Mouse (Mus musculus) hindbrain, embryonic 16.5 days (tissue): ENCODE measurements around the gene Brd9. TPM values are rescaled to one million over a fixed set of nuclear protein-coding genes. Genes with fewer than 3 reads are reported as not detected.

Experiments
- ATAC-seq: fragments of 200-750 bp; cut with Nextera tagmentation; 2 replicates; pipeline ENCODE4 v1.8.0; 2017; ENCODE audit warnings: moderate TSS enrichment, moderate library complexity
- H3K27ac ChIP-seq: fragments of 300-500 bp; sonication (generic); 2 replicates; pipeline ENCODE4 v1.5.1; 2014; ENCODE audit warnings: low read depth, mild to moderate bottlenecking, control low read depth, low read length, moderate library complexity
- H3K27me3 ChIP-seq: fragments of 300-500 bp; sonication (generic); replicated peaks from 2 replicates; pipeline ENCODE4 v1.6.1; 2014; ENCODE audit warnings: low read length; ENCODE audit not compliant: control insufficient read depth, insufficient read depth
- H3K36me3 ChIP-seq: fragments of 300-500 bp; sonication (generic); 2 replicates; pipeline ENCODE4 v1.6.1; 2014; ENCODE audit warnings: mild to moderate bottlenecking, low read length, moderate library complexity, mixed read lengths; ENCODE audit not compliant: control insufficient read depth, insufficient read depth
- H3K4me1 ChIP-seq: fragments of 300-500 bp; sonication (generic); 2 replicates; pipeline ENCODE4 v1.6.1; 2014; ENCODE audit warnings: low read depth, low read length; ENCODE audit not compliant: control insufficient read depth, insufficient read depth
- H3K4me2 ChIP-seq: fragments of 300-500 bp; sonication (generic); 2 replicates; pipeline ENCODE4 v1.6.1; 2014; ENCODE audit warnings: mild to moderate bottlenecking, low read length, control low read depth, moderate library complexity
- H3K4me3 ChIP-seq: fragments of 300-500 bp; sonication (generic); 2 replicates; pipeline ENCODE4 v1.5.1; 2014; ENCODE audit warnings: mild to moderate bottlenecking, low read length, control low read depth, moderate library complexity
- H3K9ac ChIP-seq: fragments of 300-500 bp; sonication (generic); 2 replicates; pipeline ENCODE4 v1.6.1; 2014; ENCODE audit warnings: low read depth, mild to moderate bottlenecking, control low read depth, low read length, moderate library complexity
- H3K9me3 ChIP-seq: fragments of 300-500 bp; sonication (generic); 2 replicates; pipeline ENCODE4 v1.6.1; 2014; ENCODE audit warnings: mild to moderate bottlenecking, low read length, moderate library complexity; ENCODE audit not compliant: control insufficient read depth
- WGBS: fragments of 180-500 bp; shearing (Covaris S2); extraction: QIAGEN DNeasy Blood & Tissue Kit; methylation state at CpG from one replicate; pipeline ENCODE4 v1.1.7; 2014; 5-methylcytosine and 5-hydroxymethylcytosine counted together
- polyA plus RNA-seq: library from polyadenylated mRNA; unstranded; fragments of >200 nt; fragmentation: Nextera tagmentation; extraction: Ambion mirVana; gene quantifications from 2 replicates; pipeline ENCODE4 v1.2.1, GENCODE M21; 2015

Brd9 gene
- polyA plus RNA-seq, 1 experiment from 2014 or later = 78.4 TPM

- ATAC-seq = peak; percentile 35
These were observed 558 bp downstream of the Brd9 start for GRCm38 (mm10) chr13:73938177-73938560.

GRCm38 (mm10) chr13:73939101-73939500 lies 1.5 kb downstream of the Brd9 start:
- peaks cover 30% of the 10 kb centered on the region for H3K36me3 ChIP-seq
- no peaks in the 10 kb centered on the region for H3K9me3 ChIP-seq
- no peaks in the 10 kb centered on the region for H3K27me3 ChIP-seq
- H3K4me3 ChIP-seq = no peak overlapping the region
- no peak overlapping the region for H3K4me2 ChIP-seq
- no peak overlapping the region for H3K27ac ChIP-seq
- peaks cover 11% of the 10 kb centered on the region for H3K4me1 ChIP-seq
- H3K9ac ChIP-seq = no peak overlapping the region
- 97% methylated on average over 5 of the region's 5 CpGs for whole genome bisulfite sequencing
- no peak for ATAC-seq

More at GRCm38 (mm10) chr13:73938177-73938560, 558 bp downstream of the Brd9 start:
- H3K4me3 ChIP-seq = peak overlapping the region; percentile 88
- no peaks in the 10 kb centered on the region for H3K27me3 ChIP-seq
- peak overlapping the region; percentile 79 for H3K4me2 ChIP-seq
- peaks cover 11% of the 10 kb centered on the region for H3K4me1 ChIP-seq
- H3K27ac ChIP-seq = peak overlapping the region; percentile 87
- H3K36me3 ChIP-seq = peaks cover 21% of the 10 kb centered on the region
- no peaks in the 10 kb centered on the region for H3K9me3 ChIP-seq
- 43% methylated on average over 13 of the region's 13 CpGs for WGBS
- peak overlapping the region; percentile 85 for H3K9ac ChIP-seq

- H3K9ac ChIP-seq = no peak overlapping the region
- WGBS = 97% methylated on average over 9 of the region's 9 CpGs
- no peak overlapping the region for H3K4me2 ChIP-seq
- no peaks in the 10 kb centered on the region for H3K4me1 ChIP-seq
- H3K36me3 ChIP-seq = peaks cover 70% of the 10 kb centered on the region
- H3K4me3 ChIP-seq = no peak overlapping the region
- no peaks in the 10 kb centered on the region for H3K27me3 ChIP-seq
- ATAC-seq = no peak
- H3K9me3 ChIP-seq = no peaks in the 10 kb centered on the region
- no peak overlapping the region for H3K27ac ChIP-seq
These were observed 7.0 kb downstream of the Brd9 start for GRCm38 (mm10) chr13:73944606-73945005.

- WGBS = 100% methylated on average over 1 of the region's 1 CpGs
- H3K9ac ChIP-seq = no peak overlapping the region
These were observed 16.0 kb downstream of the Brd9 start for GRCm38 (mm10) chr13:73953551-73954130.

GRCm38 (mm10) chr13:73954666-73955065 lies 17.1 kb downstream of the Brd9 start:
- WGBS = 84% methylated on average over 6 of the region's 6 CpGs
- Histone ChIP-seq H3K27me3 (no peaks in the 10 kb centered on the region), H3K27ac (no peak overlapping the region), H3K9ac (no peak overlapping the region), H3K4me3 (no peak overlapping the region), H3K4me2 (no peak overlapping the region), H3K36me3 (peaks cover 64% of the 10 kb centered on the region), H3K9me3 (no peaks in the 10 kb centered on the region), H3K4me1 (no peaks in the 10 kb centered on the region)
- ATAC-seq = no peak

More at GRCm38 (mm10) chr13:73953551-73954130, 16.0 kb downstream of the Brd9 start:
- Histone ChIP-seq H3K27ac (no peak overlapping the region), H3K27me3 (no peaks in the 10 kb centered on the region), H3K4me2 (no peak overlapping the region), H3K36me3 (peaks cover 60% of the 10 kb centered on the region), H3K9me3 (no peaks in the 10 kb centered on the region), H3K4me1 (no peaks in the 10 kb centered on the region), H3K4me3 (no peak overlapping the region)
- no peak for ATAC-seq

GRCm38 (mm10) chr13:73955531-73955930 lies 17.9 kb downstream of the Brd9 start:
- Histone ChIP-seq H3K4me1 (no peaks in the 10 kb centered on the region), H3K4me3 (no peak overlapping the region), H3K9ac (no peak overlapping the region), H3K4me2 (no peak overlapping the region), H3K27me3 (no peaks in the 10 kb centered on the region), H3K9me3 (no peaks in the 10 kb centered on the region), H3K27ac (no peak overlapping the region), H3K36me3 (peaks cover 63% of the 10 kb centered on the region)
- no peak for ATAC-seq
- 89% methylated on average over 5 of the region's 5 CpGs for WGBS

GRCm38 (mm10) chr13:73960117-73960652 lies 22.6 kb downstream of the Brd9 start:
- WGBS = 95% methylated on average over 10 of the region's 10 CpGs
- no peaks in the 10 kb centered on the region for H3K4me1 ChIP-seq

GRCm38 (mm10) chr13:73961177-73961576 lies 23.6 kb downstream of the Brd9 start:
- Histone ChIP-seq H3K9me3 (no peaks in the 10 kb centered on the region), H3K4me3 (no peak overlapping the region), H3K4me2 (no peak overlapping the region), H3K27me3 (no peaks in the 10 kb centered on the region), H3K9ac (no peak overlapping the region), H3K36me3 (peaks cover 43% of the 10 kb centered on the region), H3K4me1 (no peaks in the 10 kb centered on the region), H3K27ac (no peak overlapping the region)
- 80% methylated on average over 4 of the region's 4 CpGs for WGBS
- ATAC-seq = peak; percentile 50

More at GRCm38 (mm10) chr13:73960117-73960652, 22.6 kb downstream of the Brd9 start:
- no peaks in the 10 kb centered on the region for H3K9me3 ChIP-seq
- no peak overlapping the region for H3K4me3 ChIP-seq
- H3K9ac ChIP-seq = no peak overlapping the region
- H3K36me3 ChIP-seq = peaks cover 50% of the 10 kb centered on the region
- H3K4me2 ChIP-seq = no peak overlapping the region
- H3K27ac ChIP-seq = no peak overlapping the region
- ATAC-seq = no peak
- H3K27me3 ChIP-seq = no peaks in the 10 kb centered on the region

GRCm38 (mm10) chr13:73963551-73963950 lies 25.9 kb downstream of the Brd9 start, which contains the start of gene Zdhhc11:
Gene Zdhhc11 (plus strand): TSS chr13:73963851.
- H3K4me2 ChIP-seq = no peak within 1 kb of the TSS
- no peaks in the 10 kb centered on the region for H3K27me3 ChIP-seq
- ATAC-seq = no peak
- peaks cover 28% of the 10 kb centered on the region for H3K36me3 ChIP-seq
- no peak within 1 kb of the TSS for H3K27ac ChIP-seq
- no peaks in the 10 kb centered on the region for H3K4me1 ChIP-seq
- 88% methylated on average over 5 of the region's 5 CpGs for WGBS
- no peak within 1 kb of the TSS for H3K9ac ChIP-seq
- no peaks in the 10 kb centered on the region for H3K9me3 ChIP-seq
- H3K4me3 ChIP-seq = no peak within 1 kb of the TSS
